Mouse (Mus musculus) hindbrain, embryonic 14.5 days (tissue): Measurements from ENCODE around the gene Gigyf1. TPM values are rescaled to one million over a fixed set of nuclear protein-coding genes. Genes with fewer than 3 reads are reported as not detected.
A peak's percentile ranks its signal among the peaks of the same experiment; 100 is the strongest.

Experiments
- ATAC-seq: fragments of 200-750 bp; cut with Nextera tagmentation; 2 replicates; pipeline ENCODE4 v1.8.0; 2017; ENCODE audit warnings: moderate number of reproducible peaks, mild to moderate bottlenecking, moderate TSS enrichment, moderate library complexity; ENCODE audit not compliant: low FRiP score
- DNase-seq: peaks from one replicate; pipeline ENCODE4 v3.0.0-alpha.2; 2015; ENCODE audit warnings: low spot score
- H3K27ac ChIP-seq: fragments of 300-500 bp; sonication (generic); 2 replicates; pipeline ENCODE4 v1.5.1; 2014; ENCODE audit warnings: mild to moderate bottlenecking, moderate library complexity
- H3K27me3 ChIP-seq: fragments of 300-500 bp; sonication (generic); 2 replicates; pipeline ENCODE4 v1.6.1; 2014; ENCODE audit warnings: mild to moderate bottlenecking, low read length, mixed read lengths; ENCODE audit not compliant: control insufficient read depth, insufficient read depth
- H3K36me3 ChIP-seq: fragments of 300-500 bp; sonication (generic); replicated peaks from 2 replicates; pipeline ENCODE4 v1.6.1; 2014; ENCODE audit not compliant: control insufficient read depth, insufficient read depth
- H3K4me1 ChIP-seq: fragments of 300-500 bp; sonication (generic); replicated peaks from 2 replicates; pipeline ENCODE4 v1.6.1; 2014; ENCODE audit warnings: antibody characterized with exemption, low read length, mixed read lengths; ENCODE audit not compliant: control insufficient read depth, insufficient read depth
- H3K4me2 ChIP-seq: fragments of 300-500 bp; sonication (generic); replicated peaks from 2 replicates; pipeline ENCODE4 v1.6.1; 2014; ENCODE audit warnings: mild to moderate bottlenecking, moderate library complexity
- H3K4me3 ChIP-seq: fragments of 300-500 bp; sonication (generic); replicated peaks from 2 replicates; pipeline ENCODE4 v1.5.1; 2014; ENCODE audit warnings: mild to moderate bottlenecking, low read length
- H3K9ac ChIP-seq: fragments of 300-500 bp; sonication (generic); 2 replicates; pipeline ENCODE4 v1.6.1; 2014
- H3K9me3 ChIP-seq: fragments of 300-500 bp; sonication (generic); 2 replicates; pipeline ENCODE4 v1.6.1; 2016; ENCODE audit warnings: low read length; ENCODE audit not compliant: control insufficient read depth
- WGBS: fragments of 180-500 bp; shearing (Covaris S2); extraction: QIAGEN DNeasy Blood & Tissue Kit; methylation state at CpG from one replicate; pipeline ENCODE4 v1.1.7; 2014; 5-methylcytosine and 5-hydroxymethylcytosine counted together
- polyA plus RNA-seq: library from polyadenylated mRNA; unstranded; fragments of >200 nt; fragmentation: Nextera tagmentation; extraction: Ambion mirVana; gene quantifications from 2 replicates; pipeline ENCODE4 v1.2.1, GENCODE M21; 2014

Gigyf1 gene
- polyA plus RNA-seq, 1 experiment from 2014 or later: 16.0 TPM

GRCm38 (mm10) chr5:137539291-137539801 lies 21.0 kb downstream of the Gigyf1 start:
- peak; percentile 71 for DNase-seq
- Histone ChIP-seq H3K27me3 (no peaks in the 10 kb centered on the region), H3K4me2 (no peak overlapping the region), H3K4me1 (no peaks in the 10 kb centered on the region), H3K36me3 (no peaks in the 10 kb centered on the region), H3K4me3 (no peak overlapping the region), H3K9ac (no peak overlapping the region), H3K9me3 (no peaks in the 10 kb centered on the region), H3K27ac (no peak overlapping the region)
- WGBS: 67% methylated on average over 7 of the region's 7 CpGs
- ATAC-seq: peak; percentile 11; the same call in 1 of the 2 replicates

DNA sequence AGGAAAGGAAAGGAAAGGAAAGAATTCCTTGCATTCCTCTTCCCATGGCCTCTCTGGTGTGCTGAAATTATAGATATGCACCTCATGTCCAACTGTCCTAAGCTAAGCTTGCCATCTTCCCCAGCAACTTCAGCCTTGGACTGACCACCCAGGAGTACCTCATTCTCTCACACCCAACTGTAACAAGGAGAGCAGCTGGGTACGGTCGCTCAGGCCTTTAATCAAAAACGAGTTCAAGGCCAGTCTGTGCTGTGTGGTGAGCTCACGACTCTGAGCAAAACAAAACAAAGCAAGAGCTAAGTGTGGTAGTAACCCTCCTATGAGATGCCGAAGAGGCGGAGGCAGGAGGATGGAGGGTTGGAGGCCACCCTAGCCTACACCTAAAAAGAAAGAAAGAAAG lies 22.6 kb downstream of the Gigyf1 start:
- 81% methylated on average over 6 of the region's 6 CpGs for WGBS
- no peaks in the 10 kb centered on the region for H3K36me3 ChIP-seq
- H3K4me2 ChIP-seq: no peak overlapping the region
- H3K9ac ChIP-seq: no peak overlapping the region
- no peak for ATAC-seq
- no peaks in the 10 kb centered on the region for H3K4me1 ChIP-seq
- H3K4me3 ChIP-seq: no peak overlapping the region
- no peaks in the 10 kb centered on the region for H3K27me3 ChIP-seq
- H3K9me3 ChIP-seq: no peaks in the 10 kb centered on the region
- no peak overlapping the region for H3K27ac ChIP-seq
- DNase-seq: no peak

DNA sequence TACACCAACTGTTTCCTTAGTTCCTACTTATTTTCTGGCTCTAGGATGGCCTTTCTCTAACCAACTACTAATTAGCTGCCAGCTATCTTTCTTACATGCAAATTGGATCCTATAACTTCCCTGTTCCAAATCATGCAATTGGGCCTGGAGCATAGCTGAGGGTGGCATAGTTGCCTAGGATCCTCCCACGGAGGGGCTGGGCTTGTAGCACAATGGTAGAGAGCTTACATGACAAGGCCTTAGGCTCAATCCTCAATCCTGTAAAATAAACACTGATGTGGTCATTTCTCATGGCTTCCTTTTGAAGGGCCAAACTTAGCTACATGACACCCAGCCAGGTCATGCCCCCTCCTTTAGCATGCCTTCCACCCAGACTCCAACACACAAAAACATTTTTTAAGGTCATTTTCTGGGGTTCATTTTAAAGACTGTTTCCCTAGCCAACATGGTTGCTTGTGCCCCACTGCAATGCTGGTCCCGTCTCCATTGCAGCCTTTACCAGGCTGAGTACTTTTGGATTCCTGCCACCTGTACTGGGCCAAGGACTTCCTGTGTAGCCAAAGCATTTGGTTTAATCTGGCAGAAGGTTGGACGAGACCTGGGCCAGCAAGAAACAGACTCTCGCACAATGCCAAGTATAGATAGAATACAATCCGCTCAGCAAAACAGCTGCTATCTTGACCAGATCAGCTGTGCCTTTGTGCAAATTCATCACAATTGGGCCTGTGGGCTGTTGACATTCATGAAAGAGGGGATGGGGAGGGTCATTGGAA lies 23.6 kb downstream of the Gigyf1 start:
- DNase-seq (no peak), ATAC-seq (no peak)
- no peak overlapping the region for H3K9ac ChIP-seq
- no peaks in the 10 kb centered on the region for H3K27me3 ChIP-seq
- H3K4me1 ChIP-seq: no peaks in the 10 kb centered on the region
- no peaks in the 10 kb centered on the region for H3K9me3 ChIP-seq
- H3K4me3 ChIP-seq: no peak overlapping the region
- H3K27ac ChIP-seq: no peak overlapping the region
- 67% methylated on average over 5 of the region's 5 CpGs for WGBS
- no peak overlapping the region for H3K4me2 ChIP-seq
- no peaks in the 10 kb centered on the region for H3K36me3 ChIP-seq

DNA sequence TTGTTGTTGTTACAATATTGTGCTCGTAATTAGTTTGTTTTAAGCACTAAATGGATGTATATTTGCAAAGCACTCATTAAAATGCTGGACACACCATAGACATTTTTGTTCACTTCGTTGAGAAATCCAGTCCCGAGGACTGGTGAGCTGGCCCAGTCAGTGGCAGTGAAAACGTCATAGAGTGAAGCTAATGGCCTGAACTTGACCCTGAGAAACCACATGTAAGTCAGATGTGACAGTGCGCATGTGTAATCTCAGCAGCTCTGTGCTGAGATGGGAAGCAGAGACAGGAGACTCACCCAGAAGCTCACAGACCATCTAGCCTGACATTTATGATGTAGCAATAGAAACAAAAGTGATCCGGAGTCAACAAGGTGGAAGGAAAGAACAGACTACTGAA lies 26.6 kb downstream of the Gigyf1 start:
- Histone ChIP-seq H3K27me3 (no peaks in the 10 kb centered on the region), H3K4me2 (no peak overlapping the region), H3K4me3 (no peak overlapping the region), H3K9ac (no peak overlapping the region), H3K4me1 (no peaks in the 10 kb centered on the region), H3K9me3 (no peaks in the 10 kb centered on the region), H3K36me3 (no peaks in the 10 kb centered on the region), H3K27ac (no peak overlapping the region)
- DNase-seq: no peak
- 73% methylated on average over 6 of the region's 6 CpGs for WGBS
- no peak for ATAC-seq

GRCm38 (mm10) chr5:137545596-137545995 lies 27.2 kb downstream of the Gigyf1 start:
- ATAC-seq (no peak), DNase-seq (no peak)
- Histone ChIP-seq H3K27me3 (no peaks in the 10 kb centered on the region), H3K4me2 (no peak overlapping the region), H3K4me1 (no peaks in the 10 kb centered on the region), H3K27ac (no peak overlapping the region), H3K4me3 (no peak overlapping the region), H3K36me3 (no peaks in the 10 kb centered on the region), H3K9ac (no peak overlapping the region), H3K9me3 (no peaks in the 10 kb centered on the region)
- WGBS: 75% methylated on average over 4 of the region's 4 CpGs

GRCm38 (mm10) chr5:137549840-137550239 lies 31.5 kb downstream of the Gigyf1 start:
- no peak overlapping the region for H3K9ac ChIP-seq
- H3K4me3 ChIP-seq: no peak overlapping the region
- H3K36me3 ChIP-seq: no peaks in the 10 kb centered on the region
- no peak overlapping the region for H3K27ac ChIP-seq
- H3K27me3 ChIP-seq: no peaks in the 10 kb centered on the region
- no peak for ATAC-seq
- no peaks in the 10 kb centered on the region for H3K9me3 ChIP-seq
- H3K4me1 ChIP-seq: peaks cover 9% of the 10 kb centered on the region
- no peak overlapping the region for H3K4me2 ChIP-seq
- 91% methylated on average over 2 of the region's 2 CpGs for WGBS
- DNase-seq: no peak

- no peaks in the 10 kb centered on the region for H3K36me3 ChIP-seq
- no peak overlapping the region for H3K9ac ChIP-seq
- no peak overlapping the region for H3K4me2 ChIP-seq
- H3K4me3 ChIP-seq: no peak overlapping the region
- peaks cover 11% of the 10 kb centered on the region for H3K4me1 ChIP-seq
- DNase-seq (no peak), ATAC-seq (no peak)
- no peak overlapping the region for H3K27ac ChIP-seq
- 76% methylated on average over 5 of the region's 5 CpGs for WGBS
- H3K27me3 ChIP-seq: no peaks in the 10 kb centered on the region
- no peaks in the 10 kb centered on the region for H3K9me3 ChIP-seq
Observed at GRCm38 (mm10) chr5:137551119-137551518, 32.8 kb downstream of the Gigyf1 start.

DNA sequence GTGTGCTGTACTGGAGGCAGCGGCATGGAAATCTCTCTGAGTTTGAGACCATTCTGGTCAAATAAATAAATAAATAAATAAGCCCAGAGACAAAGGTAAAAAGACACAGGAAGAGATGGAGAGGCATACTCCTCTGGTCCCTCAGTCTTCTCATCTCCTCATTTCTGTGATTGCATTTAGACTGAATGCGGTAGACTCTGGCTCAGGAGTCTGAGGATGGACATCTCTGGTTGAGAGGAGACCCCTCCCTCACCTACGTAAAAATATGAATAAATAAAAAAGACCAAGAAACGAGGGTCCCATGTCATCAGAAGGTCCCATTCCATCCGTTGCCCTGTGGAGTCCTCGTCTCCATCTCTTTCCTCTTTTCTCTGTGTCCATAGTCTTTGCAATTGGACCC lies 34.7 kb downstream of the Gigyf1 start:
- peak overlapping the region; percentile 69 for H3K4me3 ChIP-seq
- H3K9ac ChIP-seq: peak overlapping the region; percentile 86
- peaks cover 11% of the 10 kb centered on the region for H3K4me1 ChIP-seq
- DNase-seq (no peak), ATAC-seq (peak; percentile 58)
- peak overlapping the region; percentile 83 for H3K4me2 ChIP-seq
- no peaks in the 10 kb centered on the region for H3K36me3 ChIP-seq
- H3K27me3 ChIP-seq: no peaks in the 10 kb centered on the region
- WGBS: 21% methylated on average over 6 of the region's 6 CpGs
- H3K27ac ChIP-seq: peak overlapping the region; percentile 87
- H3K9me3 ChIP-seq: no peaks in the 10 kb centered on the region

DNA sequence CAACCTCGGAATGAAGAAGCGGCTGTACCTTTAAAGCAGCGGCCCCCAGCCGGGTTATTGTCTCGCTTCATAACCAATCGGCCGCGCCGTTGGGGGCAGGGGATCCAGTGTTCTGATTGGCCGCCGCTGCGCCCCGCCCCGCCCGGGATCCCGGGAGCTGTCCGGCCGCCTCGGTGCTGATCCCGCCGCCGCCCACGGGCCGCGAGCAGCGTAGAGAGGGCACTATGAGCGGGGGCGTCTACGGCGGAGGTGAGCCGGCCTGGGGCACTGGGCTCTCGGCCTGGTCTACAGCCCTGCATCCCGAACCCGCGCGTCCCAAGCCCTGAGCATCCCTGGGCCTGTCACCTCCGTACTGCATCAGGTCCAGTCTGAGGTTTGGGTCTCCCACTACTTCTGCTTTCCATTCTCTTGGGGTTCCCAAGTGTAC lies 35.1 kb downstream of the Gigyf1 start, which contains the start of gene Actl6b:
Actl6b (plus strand) TSS at position 107 of the 427 bp plus-strand sequence.
- 0% methylated on average over 37 of the region's 37 CpGs for WGBS
- no peaks in the 10 kb centered on the region for H3K36me3 ChIP-seq
- no peaks in the 10 kb centered on the region for H3K27me3 ChIP-seq
- peak within 1 kb of the TSS; percentile 87 for H3K27ac ChIP-seq
- H3K4me2 ChIP-seq: peak within 1 kb of the TSS; percentile 83
- peaks cover 11% of the 10 kb centered on the region for H3K4me1 ChIP-seq
- peak within 1 kb of the TSS; percentile 69 for H3K4me3 ChIP-seq
- no peaks in the 10 kb centered on the region for H3K9me3 ChIP-seq
- ATAC-seq (peak; percentile 94), DNase-seq (peak; percentile 90)
- H3K9ac ChIP-seq: peak within 1 kb of the TSS; percentile 86
